Mouse (Mus musculus): ENCODE data around the gene Dhx9. TPM values are rescaled to one million over a fixed set of nuclear protein-coding genes. Genes with fewer than 3 reads are reported as not detected.
"Not testable (repeated sequence)": the region's sequence is repeated elsewhere in the genome, so short reads cannot be mapped to it uniquely, and the experiment has no call there.

Dhx9 gene
- polyA plus RNA-seq (2015; fragmentation: Nextera tagmentation; extraction: Ambion mirVana): 30.9 and 32.6 TPM in 2 replicates

DNA sequence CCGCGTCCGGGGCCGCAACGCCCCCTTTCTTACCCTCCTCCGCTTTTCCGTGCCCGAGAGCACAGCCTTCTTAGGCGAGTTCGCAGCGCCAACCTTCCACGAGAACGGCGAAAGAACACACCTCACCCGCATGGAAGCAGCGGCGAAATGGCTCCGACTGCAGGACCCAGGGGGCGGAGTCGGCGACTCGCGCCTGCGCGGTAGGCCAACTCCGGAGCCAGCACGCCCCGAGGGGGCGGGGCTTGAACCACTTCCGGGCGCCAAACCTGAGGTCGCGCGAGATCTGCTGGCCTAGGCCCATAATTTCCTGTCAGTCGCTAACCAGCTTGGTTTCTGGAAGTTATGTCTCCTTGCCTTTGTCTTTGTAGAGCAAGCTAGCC lies at the start of gene Dhx9:
TSS of gene Dhx9 (minus strand) at position 161 of the 380 bp plus-strand sequence.
- H3K4me3 ChIP-seq (replicated peaks): peak within 1 kb of the TSS; percentile 87
- peaks cover 4% of the 10 kb centered on the region; the same call in 1 of the 2 replicates for H3K4me1 ChIP-seq
- ATAC-seq (ENCODE audit: insufficient read depth, low FRiP score, low read depth): peak; percentile 90
- H3K9ac ChIP-seq: peak within 1 kb of the TSS; percentile 94
- WGBS: under 1% methylated on average over 35 of the region's 35 CpGs
- no peaks in the 10 kb centered on the region for H3K9me3 ChIP-seq
- peak within 1 kb of the TSS; percentile 67 for H3K4me2 ChIP-seq
- H3K27me3 ChIP-seq (replicated peaks): no peaks in the 10 kb centered on the region
- H3K27ac ChIP-seq: peak within 1 kb of the TSS; percentile 87
- H3K36me3 ChIP-seq: peaks cover 6% of the 10 kb centered on the region; the same call in 1 of the 2 replicates

DNA sequence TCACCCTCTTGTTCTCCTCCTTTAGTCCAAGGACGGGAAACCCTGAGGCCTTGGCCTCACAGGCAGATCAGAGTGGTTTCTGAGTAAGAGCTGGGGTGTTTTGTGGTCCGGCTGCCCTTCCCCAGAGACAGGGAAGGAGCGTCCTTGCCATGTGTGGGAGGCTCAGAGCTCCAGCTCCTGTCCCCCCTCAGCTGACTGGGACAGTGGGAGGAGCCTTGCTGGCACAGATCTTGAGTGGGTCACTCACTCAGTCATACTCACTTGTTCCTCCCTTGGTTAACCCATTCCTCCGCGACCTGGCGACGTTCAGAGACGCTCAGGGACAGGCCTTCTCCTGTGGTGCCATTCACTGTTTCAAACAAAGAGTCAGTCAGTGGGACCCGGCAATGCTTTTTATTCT lies 48.2 kb upstream of the Dhx9 start:
- WGBS: 70% methylated on average over 9 of the region's 9 CpGs
- no peak overlapping the region for H3K9ac ChIP-seq
- H3K4me1 ChIP-seq: no peaks in the 10 kb centered on the region
- no peaks in the 10 kb centered on the region for H3K27me3 ChIP-seq (replicated peaks)
- no peak overlapping the region for H3K27ac ChIP-seq
- no peaks in the 10 kb centered on the region for H3K36me3 ChIP-seq
- H3K4me2 ChIP-seq: no peak overlapping the region
- no peak overlapping the region for H3K4me3 ChIP-seq (replicated peaks)
- H3K9me3 ChIP-seq: no peaks in the 10 kb centered on the region
- no peak for ATAC-seq (ENCODE audit: insufficient read depth, low FRiP score, low read depth)

GRCm38 (mm10) chr1:153532896-153533295 lies 45.4 kb upstream of the Dhx9 start:
- peak overlapping the region; percentile 17; the same call in 1 of the 2 replicates for H3K27ac ChIP-seq
- not testable (repeated sequence) for ATAC-seq (ENCODE audit: insufficient read depth, low FRiP score, low read depth); H3K9me3 ChIP-seq; H3K36me3 ChIP-seq; H3K4me1 ChIP-seq; H3K9ac ChIP-seq; H3K4me3 ChIP-seq (replicated peaks); H3K27me3 ChIP-seq (replicated peaks)
- WGBS: 94% methylated on average over 3 of the region's 3 CpGs
- H3K4me2 ChIP-seq: peak overlapping the region; percentile 47; the same call in 1 of the 2 replicates

- H3K27me3 ChIP-seq (replicated peaks): no peaks in the 10 kb centered on the region
- H3K9ac ChIP-seq: no peak overlapping the region
- no peaks in the 10 kb centered on the region for H3K9me3 ChIP-seq
- no peaks in the 10 kb centered on the region for H3K4me1 ChIP-seq
- H3K36me3 ChIP-seq: no peaks in the 10 kb centered on the region
- no peak; the same call in 1 of the 2 replicates for ATAC-seq (ENCODE audit: insufficient read depth, low FRiP score, low read depth)
- peak overlapping the region; percentile 17; the same call in 1 of the 2 replicates for H3K27ac ChIP-seq
- peak overlapping the region; percentile 47 for H3K4me2 ChIP-seq
- H3K4me3 ChIP-seq (replicated peaks): peak overlapping the region; percentile 14; the same call in 1 of the 2 replicates
- 15% methylated on average over 12 of the region's 12 CpGs for WGBS
Observed at GRCm38 (mm10) chr1:153532234-153532841, 44.9 kb upstream of the Dhx9 start.

DNA sequence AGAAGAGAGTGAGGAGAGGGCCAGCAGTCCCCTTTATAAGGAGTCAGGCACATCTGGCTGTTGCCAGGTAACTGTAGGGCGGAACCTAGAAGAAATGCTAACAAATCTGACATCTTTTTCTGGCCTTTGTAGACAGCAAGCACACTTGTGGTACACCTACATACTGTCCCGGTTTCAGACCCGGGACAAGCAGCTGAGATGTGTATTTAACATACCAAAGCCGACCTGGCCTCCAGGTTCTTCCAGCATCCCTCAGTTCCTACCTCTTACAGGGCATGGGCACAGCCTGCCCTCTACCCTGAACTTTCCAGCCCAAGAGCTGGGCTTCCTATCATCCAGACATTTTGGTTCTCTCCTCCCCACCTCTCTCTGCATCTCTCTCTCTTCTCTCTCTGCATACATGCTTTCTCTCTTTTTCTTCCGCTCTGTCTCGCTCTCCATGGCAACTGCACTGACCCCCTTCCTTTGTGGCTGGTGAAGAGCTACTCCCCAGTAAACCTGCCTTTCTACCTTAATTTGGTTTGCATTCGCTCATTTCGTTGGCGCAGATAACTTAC lies 44.3 kb upstream of the Dhx9 start:
- Histone ChIP-seq H3K9ac (no peak overlapping the region), H3K9me3 (no peaks in the 10 kb centered on the region), H3K4me1 (no peaks in the 10 kb centered on the region), H3K27me3 (replicated peaks) (no peaks in the 10 kb centered on the region), H3K4me3 (replicated peaks) (no peak overlapping the region), H3K4me2 (peak overlapping the region; percentile 47; the same call in 1 of the 2 replicates), H3K36me3 (no peaks in the 10 kb centered on the region), H3K27ac (no peak overlapping the region)
- WGBS: 31% methylated on average over 9 of the region's 9 CpGs
- ATAC-seq (ENCODE audit: insufficient read depth, low FRiP score, low read depth): no peak

GRCm38 (mm10) chr1:153522116-153522515 lies 34.7 kb upstream of the Dhx9 start:
- no peak overlapping the region for H3K27ac ChIP-seq
- no peaks in the 10 kb centered on the region for H3K4me1 ChIP-seq
- H3K27me3 ChIP-seq (replicated peaks): no peaks in the 10 kb centered on the region
- no peak overlapping the region for H3K4me2 ChIP-seq
- H3K9me3 ChIP-seq: no peaks in the 10 kb centered on the region
- no peak overlapping the region for H3K9ac ChIP-seq
- no peak overlapping the region for H3K4me3 ChIP-seq (replicated peaks)
- WGBS: 48% methylated on average over 3 of the region's 3 CpGs
- no peaks in the 10 kb centered on the region for H3K36me3 ChIP-seq
- no peak for ATAC-seq (ENCODE audit: insufficient read depth, low FRiP score, low read depth)

- 79% methylated on average over 12 of the region's 12 CpGs for WGBS
- Histone ChIP-seq H3K4me2 (no peak overlapping the region), H3K27ac (no peak overlapping the region), H3K9ac (no peak overlapping the region), H3K9me3 (no peaks in the 10 kb centered on the region), H3K27me3 (replicated peaks) (no peaks in the 10 kb centered on the region), H3K36me3 (no peaks in the 10 kb centered on the region), H3K4me3 (replicated peaks) (no peak overlapping the region), H3K4me1 (no peaks in the 10 kb centered on the region)
- no peak for ATAC-seq (ENCODE audit: insufficient read depth, low FRiP score, low read depth)
Observed at GRCm38 (mm10) chr1:153515368-153515767, 27.9 kb upstream of the Dhx9 start.

- Histone ChIP-seq H3K4me2 (no peak overlapping the region), H3K4me1 (no peaks in the 10 kb centered on the region), H3K9me3 (no peaks in the 10 kb centered on the region), H3K27ac (no peak overlapping the region), H3K36me3 (no peaks in the 10 kb centered on the region), H3K9ac (no peak overlapping the region), H3K4me3 (replicated peaks) (no peak overlapping the region), H3K27me3 (replicated peaks) (no peaks in the 10 kb centered on the region)
- WGBS: 63% methylated on average over 2 of the region's 2 CpGs
- ATAC-seq (ENCODE audit: insufficient read depth, low FRiP score, low read depth): no peak
Observed at GRCm38 (mm10) chr1:153510330-153511009, 23.0 kb upstream of the Dhx9 start.

DNA sequence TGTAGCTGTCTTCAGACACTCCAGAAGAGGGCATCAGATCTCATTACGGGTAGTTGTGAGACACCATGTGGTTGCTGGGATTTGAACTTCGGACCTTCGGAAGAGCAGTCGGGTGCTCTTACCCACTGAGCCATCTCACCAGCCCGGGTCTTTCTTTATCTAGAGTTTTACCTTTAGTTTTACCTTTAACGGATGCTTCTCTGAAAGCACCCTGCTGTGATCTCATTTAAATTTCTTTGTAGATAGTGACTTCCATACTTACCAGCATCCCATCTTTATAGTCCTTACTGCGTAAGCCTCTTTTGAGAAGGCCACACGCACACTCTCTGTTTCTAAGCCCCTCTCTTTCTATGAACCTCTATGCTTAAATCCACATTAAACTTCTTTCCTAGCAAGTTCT lies 22.1 kb upstream of the Dhx9 start:
- H3K27me3 ChIP-seq (replicated peaks); H3K27ac ChIP-seq; H3K4me1 ChIP-seq; H3K9ac ChIP-seq; H3K4me3 ChIP-seq (replicated peaks); ATAC-seq (ENCODE audit: insufficient read depth, low FRiP score, low read depth); H3K4me2 ChIP-seq; H3K36me3 ChIP-seq; H3K9me3 ChIP-seq: not testable (repeated sequence)
- 69% methylated on average over 8 of the region's 8 CpGs for WGBS

GRCm38 (mm10) chr1:153509012-153509411 lies 21.6 kb upstream of the Dhx9 start:
- Histone ChIP-seq H3K4me1 (no peaks in the 10 kb centered on the region), H3K9me3 (no peaks in the 10 kb centered on the region), H3K4me2 (no peak overlapping the region), H3K36me3 (no peaks in the 10 kb centered on the region), H3K27me3 (replicated peaks) (no peaks in the 10 kb centered on the region), H3K27ac (no peak overlapping the region), H3K9ac (no peak overlapping the region), H3K4me3 (replicated peaks) (no peak overlapping the region)
- 80% methylated on average over 6 of the region's 6 CpGs for WGBS
- ATAC-seq (ENCODE audit: insufficient read depth, low FRiP score, low read depth): no peak

GRCm38 (mm10) chr1:153506266-153506665 lies 18.8 kb upstream of the Dhx9 start:
- WGBS: 74% methylated on average over 6 of the region's 6 CpGs
- ATAC-seq (ENCODE audit: insufficient read depth, low FRiP score, low read depth): no peak

DNA sequence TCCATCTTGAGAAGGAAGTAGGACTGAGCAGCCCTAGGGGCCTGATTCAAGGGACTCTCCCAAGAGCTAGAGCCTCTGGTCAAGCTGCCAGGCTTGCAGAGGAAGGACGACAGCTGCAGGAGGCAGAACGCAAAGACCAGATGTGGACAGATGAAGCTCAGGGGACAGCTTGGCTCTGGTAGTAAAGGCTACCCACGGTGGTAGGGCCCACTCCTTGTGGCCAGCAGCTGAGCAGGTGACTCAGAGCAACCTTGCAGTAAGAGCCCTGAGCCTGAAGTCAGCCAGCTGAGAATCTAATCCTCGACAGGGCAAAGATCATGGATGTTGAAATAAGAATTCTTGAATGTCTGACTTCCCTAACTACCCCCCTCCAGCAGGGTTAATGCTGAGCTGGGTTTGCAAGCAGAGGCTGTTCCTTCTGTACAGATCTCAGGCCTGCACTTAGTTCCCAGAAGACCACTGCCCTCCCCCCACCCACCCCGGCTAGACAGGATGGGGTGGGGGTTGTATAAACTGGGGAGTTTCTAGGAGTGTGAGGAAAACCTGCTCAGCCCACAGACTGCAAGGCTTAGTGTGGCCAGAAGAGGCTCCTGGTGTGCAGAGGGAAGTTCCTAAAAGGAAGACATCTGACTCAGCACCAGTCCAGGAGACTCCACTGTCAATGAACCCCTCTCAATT lies 14.3 kb upstream of the Dhx9 start:
- Histone ChIP-seq H3K9ac (no peak overlapping the region), H3K27ac (peak overlapping the region; percentile 3; the same call in 1 of the 2 replicates)
- 40% methylated on average over 5 of the region's 5 CpGs for WGBS

More at GRCm38 (mm10) chr1:153506266-153506665, 18.8 kb upstream of the Dhx9 start:
- Histone ChIP-seq H3K4me3 (replicated peaks) (no peak overlapping the region), H3K4me2 (no peak overlapping the region), H3K4me1 (no peaks in the 10 kb centered on the region), H3K9ac (no peak overlapping the region), H3K36me3 (no peaks in the 10 kb centered on the region), H3K27me3 (replicated peaks) (no peaks in the 10 kb centered on the region), H3K9me3 (no peaks in the 10 kb centered on the region), H3K27ac (no peak overlapping the region)

More for the DNA sequence above, 14.3 kb upstream of the Dhx9 start:
- Histone ChIP-seq H3K9me3 (no peaks in the 10 kb centered on the region), H3K27me3 (replicated peaks) (no peaks in the 10 kb centered on the region), H3K36me3 (no peaks in the 10 kb centered on the region), H3K4me3 (replicated peaks) (no peak overlapping the region), H3K4me1 (no peaks in the 10 kb centered on the region), H3K4me2 (no peak overlapping the region)
- ATAC-seq (ENCODE audit: insufficient read depth, low FRiP score, low read depth): peak; percentile 56; the same call in 1 of the 2 replicates

Measured in stomach, embryonic 15.5 days (tissue).